Mouse (Mus musculus): ENCODE measurements around the gene Pibf1. TPM values are rescaled to one million over a fixed set of nuclear protein-coding genes. Genes with fewer than 3 reads are reported as not detected.

Gene Pibf1
- total and polyA plus RNA-seq, 3 experiments = 8.4 to 11.0 TPM; not detected in 1

DNA sequence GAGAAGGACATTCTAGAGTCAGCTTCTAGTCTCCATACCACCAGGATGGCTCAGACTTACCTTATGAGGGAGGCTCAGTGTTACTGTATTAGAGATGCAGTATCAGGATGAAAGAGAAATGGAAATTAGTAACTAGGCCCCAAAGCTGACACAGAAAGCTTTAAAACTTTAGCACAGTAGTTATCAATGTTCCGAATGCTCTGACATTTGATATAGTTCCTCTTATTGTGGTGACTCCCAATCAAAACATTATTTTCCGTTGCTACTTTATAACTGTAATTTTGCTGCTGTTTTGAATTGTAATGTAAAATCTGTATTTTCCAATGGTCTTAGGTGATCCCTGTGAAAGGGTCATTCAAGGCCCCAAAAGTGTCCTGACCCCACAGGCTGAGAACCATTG is 7.4 kb downstream of the Pibf1 start:
- Histone ChIP-seq H3K27me3 (ENCODE audit: control insufficient read depth in 1 of 2, insufficient read depth in 2 of 2, low read length in 2 of 2) (no peaks in the 10 kb centered on the region), H3K4me1 (ENCODE audit: control insufficient read depth in 1 of 2, insufficient read depth in 2 of 2, low read length in 2 of 2) (peaks cover 30 to 32% of the 10 kb centered on the region in 2 experiments), H3K27ac (ENCODE audit: control insufficient read depth, low read depth, low read length) (peak overlapping the region; percentile 82), H3K79me2 (ENCODE audit: control insufficient read depth, insufficient read depth, low read length, poor library complexity) (peaks cover 2% of the 10 kb centered on the region; the same call in 1 of the 2 replicates), H3K9ac (ENCODE audit: control insufficient read depth, low read depth, low read length, poor library complexity, severe bottlenecking) (peak overlapping the region; percentile 31), H3K9me3 (replicated peaks; ENCODE audit: insufficient read depth, low read length) (no peaks in the 10 kb centered on the region), H3K4me3 (ENCODE audit: control insufficient read depth in 1 of 2, insufficient read depth in 1 of 2, low read depth in 2 of 2, low read length in 2 of 2) (no peak overlapping the region), H3K36me3 (ENCODE audit: control insufficient read depth in 1 of 2, insufficient read depth in 2 of 2, low read length in 2 of 2) (peaks cover 9 to 44% of the 10 kb centered on the region in 2 experiments)
- peak; percentile 69 for DNase-seq (ENCODE audit: low read depth, low spot score)
- TF ChIP-seq RCOR1 (IDR thresholded peaks at IDR 0.05; ENCODE audit: low read depth, low read length) (0 out of 2 replicates have a peak, but pooled peaks have one; percentile 7), POLR2A (IDR thresholded peaks at IDR 0.05; ENCODE audit: control insufficient read depth in 1 of 2, insufficient read depth in 1 of 2, low read depth in 1 of 2, low read length in 2 of 2, poor library complexity in 1 of 2) (no peak), MAZ (IDR thresholded peaks at IDR 0.05; ENCODE audit: low read depth, low read length) (no peak), GABPA (IDR thresholded peaks at IDR 0.05; ENCODE audit: low read depth, low read length) (no peak), USF2 (IDR thresholded peaks at IDR 0.05; ENCODE audit: borderline replicate concordance in 1 of 2, insufficient read depth in 1 of 2, low read depth in 1 of 2, low read length in 2 of 2) (no peak), ZC3H11A (IDR thresholded peaks at IDR 0.05; ENCODE audit: low read depth, low read length) (no peak), POLR2AphosphoS5 (IDR thresholded peaks at IDR 0.05; ENCODE audit: borderline replicate concordance, low read depth, low read length) (no peak), MEF2A (IDR thresholded peaks at IDR 0.05; ENCODE audit: extremely low read depth, insufficient replicate concordance, low read depth, low read length, poor library complexity, severe bottlenecking) (no peak), KAT2A (conservative IDR thresholded peaks at IDR 0.05; ENCODE audit: low read depth, low read length) (no peak), ZMIZ1 (IDR thresholded peaks at IDR 0.05; ENCODE audit: low read depth, low read length) (no peak), MAX (IDR thresholded peaks at IDR 0.05; ENCODE audit: low read length) (no peak), JUND (IDR thresholded peaks at IDR 0.05; ENCODE audit: low read depth, low read length) (no peak), CHD1 (IDR thresholded peaks at IDR 0.05; ENCODE audit: low read depth, low read length) (no peak), CTCF (IDR thresholded peaks at IDR 0.05 in 2 of 3, conservative IDR thresholded peaks at IDR 0.05 in 1 of 3; ENCODE audit: control insufficient read depth in 1 of 3, insufficient read depth in 1 of 3, low read depth in 2 of 3, low read length in 3 of 3, poor library complexity in 1 of 3, severe bottlenecking in 1 of 3) (no peak), TCF12 (IDR thresholded peaks at IDR 0.05; ENCODE audit: low read depth, low read length) (no peak), POLR2AphosphoS2 (IDR thresholded peaks at IDR 0.05; ENCODE audit: low read length) (no peak), TBP (IDR thresholded peaks at IDR 0.05; ENCODE audit: low read depth, low read length) (no peak), SMC3 (IDR thresholded peaks at IDR 0.05; ENCODE audit: low read depth, low read length) (no peak), NELFE (IDR thresholded peaks at IDR 0.05; ENCODE audit: low read depth, low read length) (no peak), MYC (IDR thresholded peaks at IDR 0.05; ENCODE audit: low read depth, low read length) (no peak), ETS1 (IDR thresholded peaks at IDR 0.05; ENCODE audit: low read depth, low read length) (no peak), EP300 (IDR thresholded peaks at IDR 0.05; ENCODE audit: low read depth in 1 of 2, low read length in 2 of 2) (peak; percentile 52 to 65; a peak in 3 of 4 replicates), USF1 (IDR thresholded peaks at IDR 0.05; ENCODE audit: low read depth, low read length) (no peak), TAL1 (IDR thresholded peaks at IDR 0.05; ENCODE audit: low read length) (no peak), ZKSCAN1 (IDR thresholded peaks at IDR 0.05; ENCODE audit: low read depth, low read length) (no peak), MYB (IDR thresholded peaks at IDR 0.05; ENCODE audit: low read depth, low read length) (peak; percentile 73), SIN3A (IDR thresholded peaks at IDR 0.05; ENCODE audit: low read length) (no peak), MXI1 (IDR thresholded peaks at IDR 0.05; ENCODE audit: low read depth, low read length) (0 out of 2 replicates have a peak, but pooled peaks have one; percentile 23), UBTF (IDR thresholded peaks at IDR 0.05; ENCODE audit: borderline replicate concordance, insufficient read depth, low read depth, low read length) (no peak), ZNF384 (IDR thresholded peaks at IDR 0.05; ENCODE audit: low read depth, low read length) (no peak), RAD21 (IDR thresholded peaks at IDR 0.05; ENCODE audit: low read depth, low read length) (no peak), ELF1 (IDR thresholded peaks at IDR 0.05; ENCODE audit: low read depth, low read length) (no peak), GATA1 (IDR thresholded peaks at IDR 0.05; ENCODE audit: low read depth, low read length) (peak; percentile 22; the same call in 1 of the 2 replicates), HCFC1 (IDR thresholded peaks at IDR 0.05; ENCODE audit: low read depth, low read length) (no peak), MAFK (IDR thresholded peaks at IDR 0.05; ENCODE audit: borderline replicate concordance, low read depth, low read length) (no peak), BHLHE40 (IDR thresholded peaks at IDR 0.05; ENCODE audit: borderline replicate concordance, low read depth, low read length) (no peak), NRF1 (IDR thresholded peaks at IDR 0.05; ENCODE audit: insufficient read depth, low read depth, low read length, poor library complexity, severe bottlenecking) (no peak), CHD2 (IDR thresholded peaks at IDR 0.05; ENCODE audit: low read length) (no peak)
